Mouse (Mus musculus) granulocyte monocyte progenitor cell, adult 5-6 weeks (primary cell): Measurements from ENCODE around the gene Rara. TPM values are rescaled to one million over a fixed set of nuclear protein-coding genes. Genes with fewer than 3 reads are reported as not detected.
"Not testable (repeated sequence)": the region's sequence is repeated elsewhere in the genome, so short reads cannot be mapped to it uniquely, and the experiment has no call there.

Experiments used
- ATAC-seq: replicated peaks from 2 replicates; pipeline ENCODE4 v1.8.0; 2016; ENCODE audit warnings: mild to moderate bottlenecking, moderate TSS enrichment, inconsistent platforms; ENCODE audit not compliant: poor library complexity, severe bottlenecking
- total RNA-seq, 2 experiments: library from RNA; stranded (forward) in 1 of 2; stranded (reverse) in 1 of 2; fragments of 200-712, 200-1000 nt in 1 of 2; fragments of >200 nt in 1 of 2; fragmentation: Nextera tagmentation in 1 of 2; gene quantifications; 2 replicates each; pipeline ENCODE4 v1.2.3; 2014 to 2017

Gene Rara
- total RNA-seq, 2 experiments from 2014 or later, result 3.1 to 3.8 TPM

GRCm38 (mm10) chr11:98983551-98983950, 55.9 kb downstream of the Rara start:
- no peak for ATAC-seq

- ATAC-seq, result no peak
Observed at GRCm38 (mm10) chr11:98985542-98985941, 57.9 kb downstream of the Rara start.

DNA sequence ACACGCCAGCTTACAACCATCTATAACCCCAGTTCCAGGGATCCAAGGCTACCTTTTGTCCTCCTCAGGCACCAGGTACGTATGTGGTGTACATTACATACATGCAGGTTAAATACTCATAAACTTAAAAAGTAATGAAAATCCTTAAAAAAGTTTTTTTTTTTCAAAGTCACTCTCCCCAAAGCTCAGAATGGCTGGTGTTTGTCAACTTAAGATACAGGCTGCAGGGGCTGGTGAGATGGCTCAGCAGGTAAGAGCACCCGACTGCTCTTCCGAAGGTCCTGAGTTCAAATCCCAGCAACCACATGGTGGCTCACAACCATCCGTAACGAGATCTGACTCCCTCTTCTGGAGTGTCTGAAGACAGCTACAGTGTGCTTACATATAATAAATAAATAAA, 60.6 kb downstream of the Rara start:
- ATAC-seq, result not testable (repeated sequence)

- ATAC-seq, result no peak
Observed at GRCm38 (mm10) chr11:98990866-98991265, 63.2 kb downstream of the Rara start.

DNA sequence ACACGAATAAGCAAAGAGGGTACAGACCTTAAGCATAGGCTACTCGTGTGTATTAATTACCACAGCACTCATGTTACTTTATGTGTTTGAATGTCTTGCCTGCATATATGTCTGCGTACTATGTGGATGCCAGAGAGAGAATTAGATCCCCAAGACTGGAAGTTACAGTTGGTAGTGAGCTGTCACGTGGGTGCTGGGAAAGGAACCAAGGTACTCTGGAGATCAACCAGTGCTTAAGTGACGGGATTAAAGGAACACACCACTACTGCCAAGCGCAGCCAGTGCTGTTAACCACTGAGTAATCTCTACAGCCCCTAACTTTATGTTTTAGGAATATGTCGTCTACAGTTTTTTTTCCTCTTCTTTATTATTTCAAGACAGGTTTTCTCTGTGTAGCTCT, 68.4 kb downstream of the Rara start:
- ATAC-seq, result no peak

DNA sequence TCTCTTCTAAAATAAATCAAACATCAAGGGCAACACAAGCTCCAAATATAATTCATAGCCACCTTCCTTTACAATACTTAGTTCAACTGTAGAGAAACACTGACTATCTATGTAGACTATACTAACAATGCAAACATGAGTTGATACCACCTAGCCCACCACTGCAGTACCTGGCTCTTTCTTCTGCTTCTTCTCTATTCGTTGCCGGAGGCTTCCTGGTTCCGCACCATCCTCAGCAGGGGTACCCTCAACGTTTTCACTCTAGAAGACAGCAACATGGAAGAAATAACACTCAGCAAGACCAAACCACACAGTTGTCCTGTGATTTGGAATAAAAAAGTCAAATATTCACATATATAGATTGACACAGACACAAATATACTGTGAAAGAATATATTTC, 70.0 kb downstream of the Rara start:
- ATAC-seq, result no peak

DNA sequence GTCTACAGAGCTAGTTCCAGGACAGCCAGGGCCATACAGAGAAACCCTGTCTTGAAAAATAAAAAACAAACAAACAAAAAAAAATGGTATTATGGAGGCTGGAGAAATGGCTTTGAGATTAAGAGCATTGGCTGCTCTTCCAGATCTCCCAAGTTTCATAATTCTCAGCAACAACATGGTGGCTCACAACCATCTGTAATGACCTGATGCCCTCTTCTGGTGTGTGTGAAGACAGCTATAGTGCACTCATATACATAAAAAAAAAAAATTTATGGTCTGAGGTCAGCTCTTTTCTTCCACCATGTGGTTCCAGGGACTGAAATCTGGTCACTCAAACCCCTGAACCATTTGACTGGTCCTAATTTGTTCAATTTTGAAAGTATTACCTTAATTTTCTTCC, 71.2 kb downstream of the Rara start:
- no peak for ATAC-seq

- no peak for ATAC-seq
Observed at GRCm38 (mm10) chr11:98999243-98999642, 71.6 kb downstream of the Rara start.

DNA sequence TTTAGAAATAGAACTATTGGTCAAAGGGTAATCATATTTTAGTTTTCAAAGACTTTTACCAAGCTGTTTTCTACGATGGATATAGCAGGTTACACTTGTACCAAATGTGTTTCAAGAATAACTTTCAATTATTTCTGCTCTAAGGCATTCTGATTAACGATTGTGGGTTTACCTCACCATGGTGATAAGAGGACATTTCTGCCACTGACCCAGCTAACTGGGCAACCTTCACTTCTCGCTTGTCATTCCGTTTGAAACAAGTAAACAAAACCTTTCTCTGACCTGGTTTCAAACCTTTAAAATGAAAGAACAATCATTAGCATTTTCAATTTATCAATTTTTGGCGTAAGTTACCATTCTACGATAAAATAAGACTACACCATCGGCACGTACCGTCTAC, 79.2 kb downstream of the Rara start:
- no peak for ATAC-seq

- ATAC-seq, result no peak
Observed at GRCm38 (mm10) chr11:99010124-99010523, 82.5 kb downstream of the Rara start.

DNA sequence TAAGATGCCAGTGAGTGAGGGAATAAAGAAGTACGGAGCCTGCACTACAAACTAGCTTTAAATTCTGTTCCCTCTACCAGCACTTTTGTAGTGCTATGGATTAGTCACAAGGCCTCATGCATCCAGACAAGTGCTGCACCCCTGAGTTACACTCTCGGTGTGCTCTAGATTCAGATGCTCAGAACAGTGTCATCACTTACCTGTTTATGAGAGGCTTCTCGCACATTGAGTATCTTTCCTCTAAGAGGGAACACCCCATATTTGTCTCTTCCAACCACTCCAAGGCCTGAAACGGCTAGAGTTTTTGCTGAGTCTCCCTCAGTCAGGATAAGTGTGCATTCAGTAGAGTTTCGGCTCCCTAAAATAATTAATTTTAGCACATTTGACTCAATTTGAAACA, 83.1 kb downstream of the Rara start:
- no peak for ATAC-seq

DNA sequence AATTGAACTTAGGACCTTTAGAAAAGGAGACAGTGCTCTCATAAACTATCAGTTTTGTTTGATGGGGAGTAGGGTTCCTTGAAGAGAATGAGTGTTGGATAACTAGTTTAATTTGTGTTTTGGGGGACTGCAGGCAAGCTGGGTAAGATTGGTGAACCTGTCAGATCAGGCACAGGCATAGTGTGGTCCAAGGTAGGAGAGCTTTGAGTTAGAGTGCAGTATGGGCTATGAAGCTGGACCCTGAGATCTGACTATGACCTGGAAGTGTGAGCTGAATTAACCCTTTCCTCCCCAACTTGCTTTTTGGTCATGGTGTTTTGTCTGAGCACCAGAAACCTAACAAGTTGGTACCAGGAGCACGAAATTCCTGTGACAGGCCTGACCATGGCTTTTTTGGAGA, 86.2 kb downstream of the Rara start:
- no peak for ATAC-seq

DNA sequence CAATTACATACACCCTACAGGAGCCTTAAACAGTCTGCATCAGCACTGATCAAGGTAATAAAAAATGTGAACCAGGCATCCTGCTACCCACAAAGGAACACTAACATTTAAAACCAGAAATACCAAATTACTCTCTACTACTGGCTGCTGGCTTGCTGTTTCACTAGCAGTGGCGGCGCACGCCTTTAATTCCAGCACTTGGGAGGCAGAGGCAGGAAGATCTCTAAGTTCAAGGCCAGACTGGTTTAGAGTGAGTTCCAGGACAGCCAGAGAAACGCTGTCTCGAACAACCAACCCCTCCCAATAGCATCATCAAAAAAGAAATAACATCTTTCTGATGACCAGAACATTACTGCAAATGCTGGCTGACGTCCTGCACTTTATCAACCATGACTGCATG, 92.2 kb downstream of the Rara start:
- ATAC-seq, result no peak

DNA sequence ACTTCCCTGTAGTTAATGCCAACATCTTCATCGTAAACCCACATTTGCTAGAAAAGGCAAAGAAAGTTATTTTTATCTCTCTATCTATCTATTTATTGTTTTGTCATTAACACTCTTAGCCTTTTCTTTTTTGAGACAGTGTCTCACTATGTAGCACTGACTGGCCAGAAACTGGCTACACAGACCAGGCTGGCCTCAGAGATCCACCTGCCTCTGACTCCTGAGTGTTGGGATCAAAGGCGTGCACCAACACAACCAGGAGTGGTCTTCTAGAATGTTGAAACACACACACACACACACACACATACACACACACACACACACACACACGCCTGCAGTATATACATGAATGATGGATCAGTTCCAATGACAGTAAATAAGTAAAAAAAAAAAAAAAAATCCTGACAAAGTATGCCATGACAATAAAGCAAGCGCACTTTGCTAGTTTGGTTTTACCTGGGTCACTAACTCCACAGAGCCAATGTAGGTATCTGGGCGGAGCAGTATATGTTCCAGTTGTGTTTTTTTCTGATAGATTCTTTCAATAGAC, 94.8 kb downstream of the Rara start:
- ATAC-seq, result no peak

GRCm38 (mm10) chr11:99023094-99023493, 95.5 kb downstream of the Rara start:
- no peak for ATAC-seq

- peak; percentile 98 for ATAC-seq
Observed at GRCm38 (mm10) chr11:99023500-99024467, 96.2 kb downstream of the Rara start, which contains the start of gene Top2a. Gene Top2a, minus strand, starts transcription at chr11:99024189.

Other genes starting within 250 kb of the Rara start
- gene Psmd3, start 245.3 kb upstream of the Rara start, total RNA-seq (2014; fragmentation: Nextera tagmentation), result 77.3 and 81.3 TPM in 2 replicates
- gene Psmd3, start 245.3 kb upstream of the Rara start, total RNA-seq (2017), result 67.4 and 90.0 TPM in 2 replicates
- not detected in 2 replicates for gene Csf3, start 226.6 kb upstream of the Rara start, total RNA-seq (2014; fragmentation: Nextera tagmentation)
- gene Csf3, start 226.6 kb upstream of the Rara start, total RNA-seq (2017), result not detected in 2 replicates
- gene Med24, start 198.4 kb upstream of the Rara start, total RNA-seq (2014; fragmentation: Nextera tagmentation), result 57.3 and 68.2 TPM in 2 replicates
- 37.6 and 42.6 TPM in 2 replicates for gene Med24, start 198.4 kb upstream of the Rara start, total RNA-seq (2017)
- gene Thra, start 187.2 kb upstream of the Rara start, total RNA-seq (2014; fragmentation: Nextera tagmentation), result 39.3 and 39.5 TPM in 2 replicates
- gene Thra, start 187.2 kb upstream of the Rara start, total RNA-seq (2017), result 23.0 and 24.2 TPM in 2 replicates
- gene Nr1d1, start 152.5 kb upstream of the Rara start, total RNA-seq (2014; fragmentation: Nextera tagmentation), result 2.3 and 2.8 TPM in 2 replicates
- 1.2 TPM in 1 of 2 replicates, not detected in the other for gene Nr1d1, start 152.5 kb upstream of the Rara start, total RNA-seq (2017)
- 72.7 and 75.0 TPM in 2 replicates for gene Msl1, start 132.3 kb upstream of the Rara start, total RNA-seq (2014; fragmentation: Nextera tagmentation)
- gene Msl1, start 132.3 kb upstream of the Rara start, total RNA-seq (2017), result 59.8 and 70.1 TPM in 2 replicates
- gene Casc3, start 122.9 kb upstream of the Rara start, total RNA-seq (2014; fragmentation: Nextera tagmentation), result 46.1 and 46.7 TPM in 2 replicates
- 13.6 and 31.8 TPM in 2 replicates for gene Casc3, start 122.9 kb upstream of the Rara start, total RNA-seq (2017)
- 2.0 TPM in 1 of 2 replicates, not detected in the other for gene Rapgefl1, start 91.0 kb upstream of the Rara start, total RNA-seq (2014; fragmentation: Nextera tagmentation)
- gene Rapgefl1, start 91.0 kb upstream of the Rara start, total RNA-seq (2017), result 0.30 TPM in 1 of 2 replicates, not detected in the other
- gene Wipf2, start 64.2 kb upstream of the Rara start, total RNA-seq (2014; fragmentation: Nextera tagmentation), result 8.6 and 11.4 TPM in 2 replicates
- 2.7 and 2.8 TPM in 2 replicates for gene Wipf2, start 64.2 kb upstream of the Rara start, total RNA-seq (2017)
- gene Cdc6, start 20.0 kb upstream of the Rara start, total RNA-seq (2014; fragmentation: Nextera tagmentation), result 47.8 and 58.8 TPM in 2 replicates
- 30.3 and 43.5 TPM in 2 replicates for gene Cdc6, start 20.0 kb upstream of the Rara start, total RNA-seq (2017)
- not detected in 2 replicates for gene Gjd3, start 55.2 kb downstream of the Rara start, total RNA-seq (2014; fragmentation: Nextera tagmentation)
- 1.8 TPM in 1 of 2 replicates, not detected in the other for gene Gjd3, start 55.2 kb downstream of the Rara start, total RNA-seq (2017)
- gene Top2a, start 96.4 kb downstream of the Rara start, total RNA-seq (2014; fragmentation: Nextera tagmentation), result 216 and 220 TPM in 2 replicates
- 674 and 681 TPM in 2 replicates for gene Top2a, start 96.4 kb downstream of the Rara start, total RNA-seq (2017)
- 236 and 288 TPM in 2 replicates for gene Igfbp4, start 113.4 kb downstream of the Rara start, total RNA-seq (2014; fragmentation: Nextera tagmentation)
- 279 and 410 TPM in 2 replicates for gene Igfbp4, start 113.4 kb downstream of the Rara start, total RNA-seq (2017)
- 2.8 and 3.0 TPM in 2 replicates for gene Tns4, start 161.5 kb downstream of the Rara start, total RNA-seq (2014; fragmentation: Nextera tagmentation)
- gene Tns4, start 161.5 kb downstream of the Rara start, total RNA-seq (2017), result 0.62 and 3.1 TPM in 2 replicates
- not detected in 2 replicates for gene Ccr7, start 227.3 kb downstream of the Rara start, total RNA-seq (2014; fragmentation: Nextera tagmentation)
- 0.34 TPM in 1 of 2 replicates, not detected in the other for gene Ccr7, start 227.3 kb downstream of the Rara start, total RNA-seq (2017)